Mouse (Mus musculus) olfactory bulb, adult 2 months (tissue): ENCODE measurements around the gene Ptprk.

Experiments used
- CTCF ChIP-seq: fragments of 200-500 bp; IDR thresholded peaks from 2 replicates; pipeline ENCODE4 v1.5.1; 2012; ENCODE audit warnings: low read depth, mild to moderate bottlenecking, low read length, moderate library complexity; ENCODE audit not compliant: insufficient read depth
- POLR2A ChIP-seq: fragments of 200-500 bp; IDR thresholded peaks from 2 replicates; pipeline ENCODE4 v1.6.1; 2012; ENCODE audit warnings: mild to moderate bottlenecking, low read depth, low read length, moderate library complexity; ENCODE audit not compliant: insufficient read depth

DNA sequence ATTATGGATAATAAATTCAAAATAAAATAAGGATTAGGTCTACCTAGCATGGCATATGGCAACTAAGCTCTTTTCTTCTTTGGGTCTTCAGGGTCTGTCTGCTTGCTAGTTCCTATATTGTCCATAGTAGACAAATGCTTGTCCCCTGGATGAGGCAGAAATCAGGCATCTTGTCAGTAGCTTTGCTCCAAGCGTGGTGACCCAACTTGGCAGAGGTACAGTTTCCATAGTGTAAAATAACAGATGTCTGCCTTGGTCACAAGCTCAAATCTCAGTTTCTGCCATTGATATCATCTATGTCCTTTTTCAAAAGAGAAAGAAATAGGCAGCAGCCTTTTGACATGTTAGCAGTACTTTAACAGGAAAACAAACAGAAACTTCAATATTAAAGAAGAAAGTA is 416.4 kb downstream of the Ptprk start:
- TF ChIP-seq CTCF (no peak), POLR2A (no peak)
